Mouse (Mus musculus): ENCODE measurements around the gene Mark3. TPM values are rescaled to one million over a fixed set of nuclear protein-coding genes. Genes with fewer than 3 reads are reported as not detected.
"Not testable (repeated sequence)": the region's sequence is repeated elsewhere in the genome, so short reads cannot be mapped to it uniquely, and the experiment has no call there.

Mark3 gene
- total RNA-seq (2022): 10 to 100 TPM; 45.6 to 57.4 (median 48.2) TPM

DNA sequence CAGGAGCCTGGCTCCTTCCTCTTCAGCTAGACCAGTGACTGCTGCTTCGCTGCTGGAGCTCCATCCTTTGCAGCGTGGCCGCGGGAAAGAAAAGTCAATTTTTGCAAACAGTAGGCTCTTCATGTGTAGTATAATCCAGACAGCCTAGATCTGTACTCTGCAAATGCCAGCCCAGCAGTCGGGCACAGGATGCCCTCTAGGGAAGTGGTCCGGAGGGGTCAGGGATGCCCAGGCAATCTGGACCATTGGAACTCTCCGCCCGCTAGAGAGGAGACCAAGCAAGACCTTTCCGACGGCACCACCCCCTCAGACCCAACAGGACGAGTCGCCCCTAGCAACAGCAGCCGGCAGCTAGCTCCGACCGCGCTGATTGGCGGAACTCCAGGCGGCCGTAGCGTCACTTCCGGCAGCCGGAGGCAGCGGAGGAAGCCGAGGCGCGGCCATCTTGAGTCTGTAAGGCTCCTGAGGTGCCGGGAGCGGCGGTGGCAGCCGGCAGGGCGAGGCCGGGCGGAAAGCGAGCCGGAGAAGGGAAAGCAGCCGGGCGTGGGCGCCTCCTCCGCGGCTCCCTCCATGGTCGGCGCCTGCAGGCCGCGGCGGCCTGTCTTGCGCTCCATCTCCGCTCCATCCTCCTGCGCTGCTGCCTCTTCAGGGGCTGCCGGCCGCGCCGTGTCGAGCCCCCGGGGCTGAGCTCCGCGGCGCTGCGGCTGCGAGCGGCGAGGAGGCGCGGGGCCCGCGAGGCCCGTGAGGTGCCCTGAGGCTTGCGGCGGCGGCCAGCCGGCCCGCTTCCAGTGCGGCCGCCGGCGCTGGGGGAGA is at the start of gene Mark3:
TSS of gene Mark3 (plus strand) at position 450 of the 813 bp plus-strand sequence.
- peak; percentile 91 to 94 for DNase-seq (ENCODE audit: low spot score in 2 of 2)

DNA sequence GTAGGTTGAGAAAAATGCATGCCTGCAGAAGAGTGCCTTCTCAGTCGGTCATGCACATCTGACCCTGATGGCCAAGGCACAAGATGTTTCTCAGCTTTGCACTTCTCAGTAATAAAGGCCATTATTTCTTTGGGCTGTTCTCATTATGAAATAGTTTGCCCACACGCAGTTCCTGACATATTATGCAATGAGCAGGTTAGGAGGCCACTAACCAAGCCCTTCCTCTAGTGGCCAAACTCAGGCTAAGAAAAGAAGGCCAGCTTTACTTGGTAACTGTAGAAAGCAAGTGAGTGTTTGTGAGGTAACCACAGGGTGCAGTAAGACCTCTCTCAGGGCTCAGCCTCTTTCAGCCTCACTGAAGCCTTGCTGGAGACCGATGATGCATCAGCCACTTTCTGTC is 49.4 kb upstream of the Mark3 start:
- no peak for DNase-seq (ENCODE audit: low spot score in 2 of 2)

GRCm38 (mm10) chr12:111527643-111528281 is 46.6 kb upstream of the Mark3 start:
- no peak for DNase-seq (ENCODE audit: low spot score in 2 of 2)

DNA sequence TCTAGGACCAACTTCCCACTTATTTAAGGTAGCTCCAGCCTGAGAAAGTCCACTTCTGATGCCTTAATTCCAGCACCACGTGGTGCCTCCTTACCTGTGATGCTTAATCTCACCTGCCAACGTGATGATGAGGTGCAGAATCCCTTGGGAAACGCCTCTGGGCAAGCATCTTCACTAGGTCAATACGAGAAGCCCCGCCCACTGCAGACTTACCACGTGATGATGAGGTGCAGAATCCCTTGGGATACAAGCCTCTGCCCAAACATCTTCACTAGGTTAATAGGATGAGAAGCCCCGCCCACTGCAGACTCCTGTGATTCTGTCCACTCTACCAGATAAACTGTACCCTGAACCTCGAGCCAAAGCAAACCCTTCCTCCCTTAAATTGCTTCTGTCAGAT is 45.1 kb upstream of the Mark3 start:
- DNase-seq (ENCODE audit: low spot score in 2 of 2): no peak

GRCm38 (mm10) chr12:111533096-111533794 is 41.1 kb upstream of the Mark3 start:
- no peak for DNase-seq (ENCODE audit: low spot score in 2 of 2)

GRCm38 (mm10) chr12:111535281-111535680 is 39.0 kb upstream of the Mark3 start:
- no peak for DNase-seq (ENCODE audit: low spot score in 2 of 2)

DNA sequence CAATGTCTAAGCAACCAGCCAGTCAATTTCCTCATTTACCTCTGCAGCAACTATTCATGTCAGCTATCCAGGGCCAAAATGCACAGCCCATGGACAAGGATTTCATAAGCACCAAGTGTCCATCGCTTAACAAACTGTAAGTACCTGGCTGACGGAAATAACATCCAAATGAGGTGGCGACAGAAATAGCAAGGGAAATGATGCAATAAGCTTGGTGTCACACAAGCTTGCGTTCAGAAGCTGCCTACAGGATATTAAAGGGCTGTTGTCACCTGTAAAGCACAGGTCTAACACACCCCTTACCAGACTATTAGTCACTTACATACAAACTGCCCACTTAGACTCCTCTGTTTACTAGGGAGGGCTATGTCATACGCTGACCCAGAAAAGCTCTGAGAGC is 38.6 kb upstream of the Mark3 start:
- DNase-seq (ENCODE audit: low spot score in 2 of 2): no peak

DNA sequence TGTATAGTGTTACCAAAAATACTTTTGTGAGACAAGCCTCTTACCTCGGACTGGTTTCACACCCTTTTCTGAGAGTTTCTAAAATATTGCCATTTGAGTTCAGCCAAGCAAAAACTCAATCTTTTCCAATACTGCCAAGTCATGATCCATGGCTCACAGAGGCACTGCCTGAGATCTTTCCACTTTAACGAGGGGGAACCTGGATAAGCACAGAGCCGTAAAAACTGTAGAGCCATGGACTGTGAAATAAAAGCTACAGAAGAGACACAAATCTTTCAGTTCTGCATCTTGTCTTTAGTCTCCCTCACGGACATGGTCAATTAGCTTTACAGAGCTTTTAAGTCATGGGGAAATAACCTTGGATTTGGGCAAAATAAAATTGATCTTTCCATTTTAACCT is 37.6 kb upstream of the Mark3 start:
- DNase-seq (ENCODE audit: low spot score in 2 of 2): no peak

- no peak for DNase-seq (ENCODE audit: low spot score in 2 of 2)
Measured at GRCm38 (mm10) chr12:111537341-111537740, 37.0 kb upstream of the Mark3 start.

DNA sequence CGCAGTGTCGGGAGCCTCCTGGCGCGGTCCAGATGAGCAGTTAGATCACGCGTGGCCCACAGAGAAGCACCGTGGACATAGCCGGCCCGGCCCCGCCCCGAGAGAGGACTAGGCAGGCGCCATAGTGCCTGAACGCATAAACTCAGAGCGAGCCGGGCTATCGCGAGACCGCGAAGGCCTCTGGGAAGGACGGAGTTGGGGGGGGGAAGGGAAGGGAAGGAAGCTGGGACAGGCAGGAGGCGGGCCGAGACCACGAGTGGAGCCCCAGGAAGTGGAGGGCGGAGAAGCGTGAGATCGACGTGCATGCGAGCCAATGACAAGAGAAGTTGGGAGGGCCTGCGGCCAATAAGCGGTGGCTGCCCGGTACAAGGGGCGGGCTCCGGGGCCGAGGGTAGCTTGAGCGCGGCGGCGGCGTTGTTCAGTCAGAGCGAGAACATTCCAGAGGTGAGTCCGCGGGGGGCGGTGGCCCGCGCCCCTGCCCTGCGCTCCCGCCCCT is 36.5 kb upstream of the Mark3 start, which contains the start of gene Eif5:
TSS of gene Eif5 (plus strand) at position 221 of the 496 bp plus-strand sequence.
- peak; percentile 98 for DNase-seq (ENCODE audit: low spot score in 2 of 2)

DNA sequence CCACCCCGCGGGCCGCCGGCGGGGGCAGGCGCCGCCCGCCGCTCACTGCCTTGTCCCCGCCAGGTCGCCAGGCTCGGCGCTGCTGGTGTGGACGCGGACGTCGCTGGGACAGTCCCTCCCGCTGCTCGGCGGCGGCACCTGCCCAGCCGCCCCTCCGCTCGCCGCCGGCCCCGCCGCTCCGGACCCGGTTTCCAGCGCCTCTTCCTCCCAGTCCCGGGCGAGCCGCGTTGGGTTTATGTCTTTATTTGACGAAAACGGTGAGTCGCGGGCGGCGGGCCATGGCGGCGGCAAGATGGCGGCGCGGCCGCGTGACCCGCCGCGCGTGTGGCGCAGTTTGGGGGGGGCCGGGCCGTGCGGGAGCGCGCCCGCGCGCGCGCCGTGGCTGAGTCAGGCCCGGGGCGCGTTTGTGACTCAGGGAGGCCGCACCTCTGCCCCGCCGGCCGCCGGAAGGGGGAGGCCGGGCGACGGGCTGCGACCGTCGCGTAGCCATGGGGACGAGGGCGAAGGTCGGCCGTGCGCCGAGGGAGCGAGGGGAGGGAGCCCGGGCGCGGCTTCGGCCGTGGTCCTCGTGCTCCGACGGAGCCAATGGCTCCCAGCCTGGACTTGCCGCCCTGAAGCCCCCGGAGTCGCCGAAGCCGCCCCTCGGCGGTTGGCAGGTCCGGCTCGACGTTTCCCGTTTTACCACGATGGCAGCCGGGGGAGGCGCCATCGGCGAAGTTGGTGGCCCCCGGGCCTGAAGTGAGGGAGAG is 35.9 kb upstream of the Mark3 start:
- peak; percentile 73 to 80 for DNase-seq (ENCODE audit: low spot score in 2 of 2)

DNA sequence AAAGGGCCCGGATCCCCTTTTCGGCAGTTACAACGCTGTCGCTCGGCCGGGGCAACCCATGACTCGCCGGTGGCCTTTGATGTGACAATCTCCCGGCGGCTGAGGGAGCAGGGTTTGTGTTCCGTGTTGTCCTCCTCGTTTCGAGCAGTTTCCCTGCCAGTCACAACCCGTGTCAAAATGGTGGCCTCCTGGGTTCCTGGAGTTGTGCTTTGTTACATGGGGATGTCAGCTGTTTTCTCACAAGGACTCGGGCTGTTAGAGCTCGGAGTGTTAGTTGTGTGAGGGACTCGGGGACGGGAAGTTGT is 35.3 kb upstream of the Mark3 start:
- peak in 1 of 2 experiments; percentile 5 for DNase-seq (ENCODE audit: low spot score in 2 of 2)

DNA sequence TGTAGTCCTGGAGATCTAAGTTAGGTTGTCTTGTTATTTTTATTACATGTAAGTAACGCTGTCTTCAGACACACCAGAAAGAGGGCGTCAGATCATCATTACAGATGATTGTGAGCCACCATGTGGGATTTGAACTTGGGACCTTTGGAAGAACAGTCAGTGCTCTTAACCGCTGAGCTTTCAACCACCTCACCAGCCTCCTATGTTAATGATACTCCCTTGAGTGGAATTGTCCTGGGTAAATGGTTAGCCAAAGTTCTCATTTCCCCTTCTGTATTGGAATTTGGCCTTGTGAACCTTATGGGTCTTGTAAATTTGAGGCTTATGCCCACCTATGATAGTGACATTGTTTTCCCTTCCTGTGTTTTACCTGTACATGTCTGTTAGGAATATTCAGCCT is 27.3 kb upstream of the Mark3 start:
- DNase-seq (ENCODE audit: low spot score in 2 of 2): no peak

DNA sequence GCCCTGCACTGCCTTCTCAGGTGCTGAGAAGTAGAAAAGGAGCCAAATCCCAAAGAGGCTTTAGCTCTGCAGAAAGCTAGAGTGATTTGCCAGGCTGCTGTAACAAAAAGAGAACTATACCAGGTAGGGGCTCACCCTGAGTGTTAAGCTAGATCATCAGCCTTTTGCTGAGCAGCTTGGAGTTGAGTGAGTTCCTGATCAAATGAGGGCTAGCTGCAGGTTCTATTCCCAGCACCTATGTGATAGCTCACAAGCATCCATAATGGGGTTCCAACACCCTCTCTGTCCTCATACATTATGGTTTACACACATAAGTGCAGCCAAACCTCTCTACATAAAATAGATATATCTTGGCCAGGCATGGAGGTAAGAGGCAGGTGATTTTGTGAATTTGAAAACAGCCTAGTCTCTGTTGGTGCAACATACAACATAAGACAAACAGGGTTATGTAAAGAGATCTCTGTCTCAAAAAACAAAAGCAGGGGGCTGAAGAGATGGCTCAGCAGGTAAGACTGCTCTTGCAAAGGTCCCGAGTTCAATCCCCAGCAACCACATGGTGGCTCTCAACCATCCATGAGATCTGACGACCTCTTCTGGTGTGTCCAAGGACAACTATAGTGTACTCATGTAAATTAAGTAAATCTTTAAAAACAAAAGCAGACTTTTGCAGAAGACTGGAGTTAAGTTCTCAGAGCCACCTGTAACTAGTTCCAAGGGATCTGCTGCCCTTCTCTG is 25.6 kb upstream of the Mark3 start:
- no peak for DNase-seq (ENCODE audit: low spot score in 2 of 2)

DNA sequence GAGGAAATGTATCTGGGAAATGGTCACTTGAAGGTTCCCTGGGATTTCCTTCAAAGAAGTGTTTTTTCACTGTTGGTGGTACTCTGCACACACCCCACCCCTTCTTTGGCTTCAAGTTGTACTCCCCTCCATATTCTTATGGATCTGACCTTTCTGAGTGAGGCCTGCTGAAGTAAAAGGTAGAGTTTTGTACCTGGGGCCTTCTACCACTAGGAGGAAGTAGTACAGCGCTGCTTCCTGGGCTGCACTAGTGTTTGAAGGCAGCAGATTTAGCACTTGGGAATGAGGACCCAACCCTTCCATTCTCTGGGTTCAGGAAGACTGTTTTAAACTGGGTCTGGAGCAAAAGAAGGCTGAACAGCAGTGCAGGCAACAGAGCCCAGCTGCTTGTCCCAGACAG is 23.6 kb upstream of the Mark3 start:
- DNase-seq (ENCODE audit: low spot score in 2 of 2): no peak

DNA sequence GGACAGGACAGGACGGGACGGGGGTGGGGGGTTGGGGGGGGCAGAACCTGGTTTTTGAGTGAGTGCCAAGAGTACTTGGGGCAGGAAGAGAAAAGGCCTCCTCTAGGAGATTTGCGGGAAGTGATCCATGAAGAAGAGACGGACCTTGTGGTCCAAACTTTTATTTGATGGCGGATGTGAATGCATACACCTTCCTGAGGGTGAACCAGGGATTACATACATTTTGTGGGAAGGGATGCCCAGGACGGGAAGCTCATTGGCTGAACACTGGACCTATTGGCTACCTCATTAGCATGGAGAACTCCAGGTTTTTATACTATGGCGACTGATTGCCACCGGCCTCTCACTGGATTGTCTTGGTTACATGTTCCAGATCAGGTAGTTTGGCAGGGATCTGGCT is 22.0 kb upstream of the Mark3 start:
- DNase-seq (ENCODE audit: low spot score in 2 of 2): no peak

GRCm38 (mm10) chr12:111555357-111555756 is 19.0 kb upstream of the Mark3 start:
- DNase-seq (ENCODE audit: low spot score in 2 of 2): no peak

DNA sequence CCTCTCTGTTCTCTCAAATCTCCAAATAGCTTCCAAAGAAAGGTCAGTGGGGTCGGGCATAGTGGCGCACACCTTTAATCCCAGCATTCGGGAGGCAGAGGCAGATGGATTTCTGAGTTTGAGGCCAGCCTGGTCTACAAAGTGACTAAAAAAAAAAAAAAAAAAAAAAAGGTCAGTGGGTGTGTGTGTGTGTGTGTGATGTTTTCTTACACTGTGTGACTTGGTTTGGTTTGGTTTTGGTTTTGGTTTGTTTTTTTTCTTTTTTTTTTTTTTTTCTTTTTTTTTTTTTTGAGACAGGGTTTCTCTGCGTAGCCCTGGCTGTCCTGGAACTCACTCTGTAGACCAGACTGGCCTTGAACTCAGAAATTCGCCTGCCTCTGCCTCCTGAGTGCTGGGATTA is 18.4 kb upstream of the Mark3 start:
- DNase-seq (ENCODE audit: low spot score in 2 of 2): not testable (repeated sequence)

GRCm38 (mm10) chr12:111557538-111557937 is 16.8 kb upstream of the Mark3 start:
- no peak for DNase-seq (ENCODE audit: low spot score in 2 of 2)

GRCm38 (mm10) chr12:111558655-111559054 is 15.7 kb upstream of the Mark3 start:
- DNase-seq (ENCODE audit: low spot score in 2 of 2): no peak

Measured in gastrocnemius, adult 8-10 months (tissue).